Mouse (Mus musculus): Measurements from ENCODE around the gene Slit3.

DNA sequence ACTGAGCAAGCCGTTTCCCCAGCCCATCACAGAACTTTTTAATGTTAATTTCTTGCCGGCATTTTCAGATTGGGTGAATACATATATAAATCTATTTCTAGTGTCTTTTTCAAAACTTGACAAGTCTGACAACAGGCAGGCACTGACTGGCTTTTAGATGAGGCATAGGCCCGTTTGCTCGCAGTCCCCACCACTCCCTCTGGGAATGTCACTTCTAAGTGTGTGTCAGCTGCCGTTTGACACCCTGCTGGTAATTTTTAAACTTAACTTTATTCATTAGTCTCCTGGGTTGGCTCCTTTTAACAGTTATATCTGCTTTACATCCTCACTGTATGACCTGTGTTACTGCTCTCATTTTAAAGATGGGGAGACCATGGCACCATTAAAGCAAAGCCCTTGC, 21.2 kb downstream of the Slit3 start:
- TF ChIP-seq GATA1 (IDR thresholded peaks at IDR 0.05; ENCODE audit: borderline replicate concordance, low read length) (no peak), FLI1 (IDR thresholded peaks at IDR 0.05; ENCODE audit: low read length) (no peak)
